Mouse (Mus musculus) stomach, postnatal 0 days (tissue): ENCODE measurements at regions not wholly inside any gene's neighbourhood (a gene's known extent, or its start where the extent isn't known, plus 50 kb on each side); places are given as distances from the start of the nearest gene placed in this dataset.

Experiments
- ATAC-seq: fragments of 200-750 bp; cut with Nextera tagmentation; 2 replicates; pipeline ENCODE4 v1.8.0; 2017; ENCODE audit not compliant: low FRiP score, low TSS enrichment
- DNase-seq: peaks from one replicate; pipeline ENCODE4 v3.0.0-alpha.2; 2016; ENCODE audit warnings: low spot score
- H3K27ac ChIP-seq: fragments of 300-500 bp; sonication (generic); replicated peaks from 2 replicates; pipeline ENCODE4 v1.5.1; 2014; ENCODE audit warnings: mild to moderate bottlenecking, control low read depth
- H3K27me3 ChIP-seq: fragments of 300-500 bp; sonication (generic); 2 replicates; pipeline ENCODE4 v1.6.1; 2014; ENCODE audit warnings: low read length; ENCODE audit not compliant: control insufficient read depth, insufficient read depth
- H3K36me3 ChIP-seq: fragments of 300-500 bp; sonication (generic); 2 replicates; pipeline ENCODE4 v1.6.1; 2014; ENCODE audit warnings: low read length, mixed read lengths; ENCODE audit not compliant: control insufficient read depth, insufficient read depth
- H3K4me1 ChIP-seq: fragments of 300-500 bp; sonication (generic); replicated peaks from 2 replicates; pipeline ENCODE4 v1.6.1; 2014; ENCODE audit warnings: antibody characterized with exemption; ENCODE audit not compliant: control insufficient read depth, insufficient read depth
- H3K4me2 ChIP-seq: fragments of 300-500 bp; sonication (generic); replicated peaks from 2 replicates; pipeline ENCODE4 v1.6.1; 2014; ENCODE audit warnings: low read depth, mild to moderate bottlenecking, control low read depth, moderate library complexity
- H3K4me3 ChIP-seq: fragments of 300-500 bp; sonication (generic); 2 replicates; pipeline ENCODE4 v1.5.1; 2014; ENCODE audit warnings: low read depth, low read length, control low read depth
- H3K9ac ChIP-seq: fragments of 300-500 bp; sonication (generic); 2 replicates; pipeline ENCODE4 v1.6.1; 2014; ENCODE audit warnings: mild to moderate bottlenecking, low read length, control low read depth, mixed read lengths
- H3K9me3 ChIP-seq: fragments of 300-500 bp; sonication (generic); 2 replicates; pipeline ENCODE4 v1.6.1; 2016; ENCODE audit warnings: low read length; ENCODE audit not compliant: control insufficient read depth
- CTCF ChIP-seq: IDR thresholded peaks from 2 replicates; pipeline ENCODE4 v1.5.1; 2016; ENCODE audit warnings: antibody characterized with exemption, low read depth, mild to moderate bottlenecking, moderate library complexity
- EP300 ChIP-seq: optimal IDR thresholded peaks from 2 replicates; pipeline ENCODE3; 2016; ENCODE audit warnings: antibody characterized with exemption
- WGBS: fragments of 180-500 bp; shearing (Covaris S2); extraction: QIAGEN DNeasy Blood & Tissue Kit; methylation state at CpG from one replicate; pipeline ENCODE4 v1.1.7; 2014; 5-methylcytosine and 5-hydroxymethylcytosine counted together

- Histone ChIP-seq H3K4me2 (no peak overlapping the region), H3K9ac (no peak overlapping the region), H3K4me1 (no peaks in the 10 kb centered on the region), H3K36me3 (no peaks in the 10 kb centered on the region), H3K27ac (no peak overlapping the region), H3K27me3 (no peaks in the 10 kb centered on the region), H3K4me3 (no peak overlapping the region), H3K9me3 (no peaks in the 10 kb centered on the region)
- 46% methylated on average over 2 of the region's 2 CpGs for WGBS
- ATAC-seq (no peak), DNase-seq (no peak)
- TF ChIP-seq CTCF (no peak), EP300 (no peak)
These were observed 1069.5 kb downstream of the Adgrl3 start for GRCm38 (mm10) chr5:82089401-82089800.

- WGBS: 86% methylated on average over 6 of the region's 6 CpGs
- Histone ChIP-seq H3K4me3 (no peak overlapping the region), H3K36me3 (no peaks in the 10 kb centered on the region), H3K27me3 (no peaks in the 10 kb centered on the region), H3K4me1 (no peaks in the 10 kb centered on the region), H3K9me3 (no peaks in the 10 kb centered on the region), H3K4me2 (no peak overlapping the region), H3K9ac (no peak overlapping the region), H3K27ac (no peak overlapping the region)
- DNase-seq (no peak), ATAC-seq (no peak)
- no peak for TF ChIP-seq EP300
- no peak for TF ChIP-seq CTCF
These were observed 1083.3 kb downstream of the Adgrl3 start for GRCm38 (mm10) chr5:82103056-82103807.

- ATAC-seq: no peak
- H3K27ac ChIP-seq: no peak overlapping the region
- H3K9me3 ChIP-seq: no peaks in the 10 kb centered on the region
- DNase-seq: no peak
- H3K9ac ChIP-seq: no peak overlapping the region
- H3K4me1 ChIP-seq: no peaks in the 10 kb centered on the region
- 87% methylated on average over 3 of the region's 3 CpGs for WGBS
- TF ChIP-seq EP300 (no peak), CTCF (no peak)
- H3K27me3 ChIP-seq: no peaks in the 10 kb centered on the region
- no peak overlapping the region for H3K4me3 ChIP-seq
- H3K4me2 ChIP-seq: no peak overlapping the region
- H3K36me3 ChIP-seq: no peaks in the 10 kb centered on the region
These were observed 1083.9 kb downstream of the Adgrl3 start for GRCm38 (mm10) chr5:82103857-82104256.

- no peaks in the 10 kb centered on the region for H3K27me3 ChIP-seq
- no peaks in the 10 kb centered on the region for H3K36me3 ChIP-seq
- H3K9me3 ChIP-seq: no peaks in the 10 kb centered on the region
- DNase-seq (no peak), ATAC-seq (no peak)
- 22% methylated on average over 2 of the region's 2 CpGs for WGBS
- no peak overlapping the region for H3K4me3 ChIP-seq
- H3K27ac ChIP-seq: no peak overlapping the region
- no peak overlapping the region for H3K4me2 ChIP-seq
- no peak for TF ChIP-seq CTCF
- no peak for TF ChIP-seq EP300
- no peaks in the 10 kb centered on the region for H3K4me1 ChIP-seq
- H3K9ac ChIP-seq: no peak overlapping the region
These were observed 1106.1 kb downstream of the Adgrl3 start for GRCm38 (mm10) chr5:82125921-82126459.

- Histone ChIP-seq H3K27ac (no peak overlapping the region), H3K4me2 (no peak overlapping the region), H3K9ac (no peak overlapping the region), H3K4me3 (no peak overlapping the region), H3K4me1 (no peaks in the 10 kb centered on the region), H3K9me3 (no peaks in the 10 kb centered on the region), H3K27me3 (no peaks in the 10 kb centered on the region), H3K36me3 (no peaks in the 10 kb centered on the region)
- DNase-seq (no peak), ATAC-seq (no peak)
- WGBS: 85% methylated on average over 1 of the region's 1 CpGs
- TF ChIP-seq CTCF: no peak
- TF ChIP-seq EP300: no peak
These were observed 1122.1 kb downstream of the Adgrl3 start for GRCm38 (mm10) chr5:82142063-82142462.
